In the genomic region with DNA sequence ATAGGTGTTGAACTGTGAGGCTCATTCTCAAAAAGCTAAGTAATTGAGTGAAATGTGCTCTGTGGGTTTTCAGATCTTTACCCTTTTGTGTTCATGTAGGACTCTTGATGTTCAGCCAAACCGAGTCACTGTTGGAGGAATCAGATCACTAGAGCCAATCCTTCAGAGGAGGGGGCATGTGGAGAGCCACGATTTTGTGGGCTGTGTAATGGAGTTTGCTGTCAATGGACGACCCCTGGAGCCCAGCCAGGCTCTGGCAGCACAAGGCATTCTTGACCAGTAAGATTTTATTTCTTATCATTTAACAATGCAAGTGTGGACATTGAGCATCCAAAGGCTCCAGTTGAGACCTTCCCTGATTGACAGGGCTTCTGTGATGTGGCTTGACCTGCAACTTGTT, we compare ENCODE assay signal across 26 mouse cellular contexts.
DNase-seq lines count a peak whose midpoint lies in the region; ATAC-seq and TF ChIP-seq lines count a peak whose summit lies in the region.
"Had no signal": no experiment of that assay in that cellular context is flagged by ENCODE, and none has a peak within 500 bp of the region (broad histone marks: within the 10 kb centered on the region; RNA-seq: fewer than 3 reads in every experiment).

No protein-coding gene starts in this region.

- 69% methylated on average over 3 of the region's 3 CpGs for WGBS in heart, embryonic 10.5 days

- no peak overlapping the region for H3K27ac ChIP-seq in heart, embryonic 10.5 days
- H3K27ac ChIP-seq: embryonic facial prominence, embryonic 13.5 days; embryonic facial prominence, embryonic 15.5 days; forebrain, embryonic 10.5 days; forebrain, embryonic 12.5 days had no signal

- no peaks in the 10 kb centered on the region for H3K4me1 ChIP-seq in heart, embryonic 10.5 days
- H3K4me1 ChIP-seq: embryonic facial prominence, embryonic 13.5 days; embryonic facial prominence, embryonic 15.5 days; forebrain, embryonic 10.5 days; forebrain, embryonic 12.5 days had no signal

- H3K9me3 ChIP-seq in heart, embryonic 10.5 days: no peaks in the 10 kb centered on the region
- H3K9me3 ChIP-seq: embryonic facial prominence, embryonic 13.5 days; embryonic facial prominence, embryonic 15.5 days; forebrain, embryonic 10.5 days; forebrain, embryonic 12.5 days had no signal

- no peaks in the 10 kb centered on the region for H3K27me3 ChIP-seq in heart, embryonic 10.5 days (ENCODE audit: insufficient read depth, poor library complexity, severe bottlenecking)
- H3K27me3 ChIP-seq in Patski: no peaks in the 10 kb centered on the region
- H3K27me3 ChIP-seq: CH12.LX; embryonic facial prominence, embryonic 13.5 days; embryonic facial prominence, embryonic 15.5 days; forebrain, embryonic 12.5 days had no signal

- peak; percentile 53 for DNase-seq in heart, adult 11 months
- no peak for DNase-seq in heart, embryonic 10.5 days (ENCODE audit: low spot score)
- peak; percentile 15 for DNase-seq in left cerebral cortex, postnatal 4 days
- DNase-seq in left cerebral cortex, adult 8-10 months (ENCODE audit: low spot score in 2 of 2): no peak
- DNase-seq in Muller cell, postnatal 12 days (ENCODE audit: inconsistent ontology term): peak; percentile 90
- DNase-seq in Patski (ENCODE audit: low read depth, low spot score): peak; percentile 49
- no peak for DNase-seq in neural tube, embryonic 10.5 days (ENCODE audit: extremely low spot score, low spot score)
- DNase-seq in urinary bladder, adult 18-20 months (ENCODE audit: low spot score in 2 of 2): no peak
- DNase-seq: adrenal gland, adult 2 months; adrenal gland, postnatal 10 days; adrenal gland, postnatal 25 days; B cell, adult 2 months; cerebellum, adult 11-12 months; cerebellum, adult 2 months; cerebellum, adult 9-10 months; cerebellum, postnatal 25 days had no signal

- no peak overlapping the region for H3K4me3 ChIP-seq in heart, embryonic 10.5 days
- H3K4me3 ChIP-seq: embryonic facial prominence, embryonic 13.5 days; embryonic facial prominence, embryonic 15.5 days; erythroblast, embryonic 14.5 days; forebrain, embryonic 10.5 days; forebrain, embryonic 12.5 days had no signal

- peaks cover 21% of the 10 kb centered on the region; the same call in 1 of the 2 replicates for H3K36me3 ChIP-seq in heart, embryonic 10.5 days
- H3K36me3 ChIP-seq: G1E had no signal

- POLR2A ChIA-PET in Patski (lab: Charles Lee): no interaction called here

- in situ Hi-C loops in Patski (cut with MboI; ENCODE audit: low pct_unique_long_range_greater_than_20kb): no loop called here

- no peak for TF ChIP-seq CTCF in Patski (IDR thresholded peaks at IDR 0.05)

- intact Hi-C loops in left cerebral cortex, postnatal 4 days (cut with DNase I): no loop called here

- CTCF ChIA-PET in Patski (lab: Charles Lee): interaction anchor here (2.0 kb wide), 1 partner anchor 10 kb away, joined by 5 read pairs; no protein-coding TSS in a partner anchor

- no peak for ATAC-seq in Patski
- ATAC-seq: CD4-positive, CD25-positive, alpha-beta regulatory T cell, adult 4 months; forebrain, embryonic 14.5 days; forebrain, embryonic 16.5 days had no signal

Comparison
In these comparisons a context has a peak if more than half of its experiments do, and no peak if none do; other contexts are left out.
1. DNase-seq: peak in heart, adult 11 months (single experiment), left cerebral cortex, postnatal 4 days (single experiment), Muller cell, postnatal 12 days (single experiment) and Patski (single experiment); none in heart, embryonic 10.5 days (single experiment), left cerebral cortex, adult 8-10 months (0 of 2), neural tube, embryonic 10.5 days (single experiment) and urinary bladder, adult 18-20 months (0 of 2).